Mouse (Mus musculus) forebrain, postnatal 0 days (tissue): ENCODE results near the gene Sept10. TPM values are rescaled to one million over a fixed set of nuclear protein-coding genes. Genes with fewer than 3 reads are reported as not detected.
A peak's percentile ranks its signal among the peaks of the same experiment; 100 is the strongest.

Source experiments
- ATAC-seq: fragments of 200-750 bp; cut with Nextera tagmentation; 2 replicates; pipeline ENCODE4 v1.8.0; 2017; ENCODE audit warnings: mild to moderate bottlenecking, moderate library complexity
- DNase-seq: peaks from one replicate; pipeline ENCODE4 v3.0.0-alpha.2; 2015
- H3K27ac ChIP-seq: fragments of 300-500 bp; sonication (generic); 2 replicates; pipeline ENCODE4 v1.5.1; 2014; ENCODE audit warnings: low read depth, mild to moderate bottlenecking, antibody characterized with exemption, low read length, moderate library complexity, mixed read lengths
- H3K27me3 ChIP-seq: fragments of 300-500 bp; sonication (generic); 2 replicates; pipeline ENCODE4 v1.6.1; 2014; ENCODE audit warnings: mild to moderate bottlenecking, low read length, mixed read lengths; ENCODE audit not compliant: insufficient read depth
- H3K36me3 ChIP-seq: fragments of 300-500 bp; sonication (generic); 2 replicates; pipeline ENCODE4 v1.6.1; 2014; ENCODE audit warnings: mild to moderate bottlenecking, moderate library complexity; ENCODE audit not compliant: insufficient read depth
- H3K4me1 ChIP-seq: fragments of 300-500 bp; sonication (generic); 2 replicates; pipeline ENCODE4 v1.6.1; 2014; ENCODE audit warnings: antibody characterized with exemption; ENCODE audit not compliant: insufficient read depth
- H3K4me2 ChIP-seq: fragments of 300-500 bp; sonication (generic); 2 replicates; pipeline ENCODE4 v1.6.1; 2014; ENCODE audit warnings: low read depth, mild to moderate bottlenecking, moderate library complexity
- H3K4me3 ChIP-seq: fragments of 300-500 bp; sonication (generic); 2 replicates; pipeline ENCODE4 v1.5.1; 2014; ENCODE audit warnings: low read depth, low read length, mixed read lengths
- H3K9ac ChIP-seq: fragments of 300-500 bp; sonication (generic); 2 replicates; pipeline ENCODE4 v1.6.1; 2014; ENCODE audit warnings: mild to moderate bottlenecking
- H3K9me3 ChIP-seq: fragments of 300-500 bp; sonication (generic); 2 replicates; pipeline ENCODE4 v1.6.1; 2016; ENCODE audit warnings: low read length
- CTCF ChIP-seq: sonication (generic); IDR thresholded peaks from 2 replicates; pipeline ENCODE4 v1.5.1; 2016; ENCODE audit warnings: antibody characterized with exemption, control low read depth, low read depth
- WGBS: fragments of 180-500 bp; shearing (Covaris S2); extraction: QIAGEN DNeasy Blood & Tissue Kit; methylation state at CpG from one replicate; pipeline ENCODE4 v1.1.7; 2014; 5-methylcytosine and 5-hydroxymethylcytosine counted together
- polyA plus RNA-seq: library from polyadenylated mRNA; unstranded; fragments of >200 nt; fragmentation: Nextera tagmentation; extraction: Ambion mirVana; gene quantifications from 2 replicates; pipeline ENCODE4 v1.2.1, GENCODE M21; 2015
- total RNA-seq: library from RNA; depleted of rRNA; stranded (reverse); fragments of >200 nt; gene quantifications from 2 replicates; pipeline ENCODE4 v1.2.3, GENCODE M21; 2014

Sept10 gene
- total and polyA plus RNA-seq, 2 experiments from 2014 or later = 9.8 to 13.6 TPM

DNA sequence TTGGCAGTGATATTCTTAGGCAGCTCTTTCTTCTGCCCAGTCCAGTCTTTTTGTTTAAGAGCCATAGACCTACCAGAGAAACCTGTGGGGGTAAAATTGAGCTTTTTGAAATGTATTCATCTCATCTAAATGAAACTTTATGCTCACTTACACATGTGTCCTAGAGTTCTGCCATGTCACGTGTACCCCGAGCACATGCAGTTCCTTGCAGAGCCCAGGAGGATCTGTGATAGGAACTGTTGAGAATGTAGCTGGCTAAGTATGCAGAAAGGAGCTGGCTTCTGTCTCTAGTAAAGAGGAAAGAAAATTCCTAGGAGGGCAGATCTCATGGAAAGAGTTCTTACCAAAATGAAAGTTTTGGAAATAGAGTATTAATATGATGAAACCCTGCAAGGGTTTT is 106.0 kb downstream of the Sept10 start:
- Histone ChIP-seq H3K4me3 (no peak overlapping the region), H3K36me3 (0 out of 2 replicates have a peak, but pooled peaks cover 2% of the 10 kb centered on the region), H3K9me3 (no peaks in the 10 kb centered on the region), H3K27ac (no peak overlapping the region), H3K27me3 (no peaks in the 10 kb centered on the region), H3K9ac (no peak overlapping the region), H3K4me2 (no peak overlapping the region), H3K4me1 (0 out of 2 replicates have a peak, but pooled peaks cover 3% of the 10 kb centered on the region)
- no peak for TF ChIP-seq CTCF
- DNase-seq (no peak), ATAC-seq (no peak)
- 86% methylated on average over 2 of the region's 2 CpGs for WGBS

DNA sequence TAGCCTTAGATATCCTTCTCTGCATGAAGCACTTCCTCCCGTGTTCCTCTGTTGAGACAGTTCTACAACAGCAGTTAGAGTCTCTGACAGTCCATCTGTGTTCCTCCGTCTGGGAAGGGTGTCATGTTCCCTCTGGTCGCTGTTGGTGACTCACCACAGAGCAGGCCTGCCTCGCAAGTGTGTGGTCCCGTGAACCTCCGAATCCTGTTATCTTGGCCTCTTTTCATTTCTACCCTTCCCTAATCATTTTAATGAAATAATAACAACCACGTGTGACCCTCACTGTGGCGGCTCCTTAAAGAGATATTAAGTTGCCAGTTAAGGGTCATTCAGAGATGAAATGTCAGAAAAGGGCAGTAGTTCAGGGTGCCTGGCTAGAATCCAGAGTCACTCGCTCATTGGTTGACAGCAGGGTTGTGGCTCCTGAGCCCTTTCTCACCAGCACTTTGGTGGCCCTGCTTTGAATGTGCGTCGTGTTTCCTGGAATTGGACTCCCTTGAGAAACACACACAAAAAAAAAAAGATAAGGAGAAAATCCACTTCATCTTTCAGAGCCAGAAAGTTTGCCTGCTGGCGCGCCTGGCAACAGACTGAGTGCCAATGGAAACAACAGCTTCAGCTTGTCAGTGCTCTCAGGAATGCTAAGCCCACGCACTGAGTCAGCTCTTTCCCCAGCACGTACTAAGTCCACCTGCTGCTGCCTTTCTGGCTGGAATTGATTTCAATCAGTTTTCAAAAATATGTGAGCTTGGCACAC is 106.9 kb downstream of the Sept10 start:
- H3K9me3 ChIP-seq = no peaks in the 10 kb centered on the region
- no peak overlapping the region for H3K27ac ChIP-seq
- no peak overlapping the region for H3K4me2 ChIP-seq
- no peak overlapping the region for H3K9ac ChIP-seq
- H3K27me3 ChIP-seq = no peaks in the 10 kb centered on the region
- H3K4me1 ChIP-seq = 0 out of 2 replicates have a peak, but pooled peaks cover 3% of the 10 kb centered on the region
- DNase-seq (peak; percentile 83), ATAC-seq (peak; percentile 79)
- H3K4me3 ChIP-seq = no peak overlapping the region
- peaks cover 11% of the 10 kb centered on the region; the same call in 1 of the 2 replicates for H3K36me3 ChIP-seq
- 38% methylated on average over 15 of the region's 15 CpGs for WGBS
- no peak for TF ChIP-seq CTCF

DNA sequence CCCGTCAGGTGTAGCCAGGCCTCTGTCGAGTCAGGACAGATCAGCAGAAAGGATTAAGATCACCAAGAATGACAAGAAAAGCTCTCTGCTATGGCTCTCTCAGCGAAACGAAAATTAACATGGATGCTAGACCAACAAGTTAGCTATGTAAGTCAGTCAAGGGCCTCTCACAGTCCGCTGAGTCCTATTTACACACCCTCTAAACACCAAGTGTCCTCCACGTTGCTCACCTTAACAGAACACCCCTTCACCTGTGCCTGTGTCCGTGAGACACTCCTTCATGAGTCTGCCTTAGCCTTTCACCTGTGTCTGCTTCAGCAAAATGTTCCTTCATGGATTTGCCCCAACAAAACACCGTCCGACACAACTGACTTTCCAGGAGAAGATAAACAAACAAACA is 108.3 kb downstream of the Sept10 start:
- no peak for TF ChIP-seq CTCF
- Histone ChIP-seq H3K4me3 (no peak overlapping the region), H3K4me1 (0 out of 2 replicates have a peak, but pooled peaks cover 3% of the 10 kb centered on the region), H3K36me3 (peaks cover 13% of the 10 kb centered on the region; the same call in 1 of the 2 replicates), H3K27me3 (no peaks in the 10 kb centered on the region), H3K9ac (no peak overlapping the region), H3K9me3 (no peaks in the 10 kb centered on the region), H3K27ac (no peak overlapping the region), H3K4me2 (no peak overlapping the region)
- ATAC-seq (no peak), DNase-seq (no peak)
- 93% methylated on average over 9 of the region's 9 CpGs for WGBS

DNA sequence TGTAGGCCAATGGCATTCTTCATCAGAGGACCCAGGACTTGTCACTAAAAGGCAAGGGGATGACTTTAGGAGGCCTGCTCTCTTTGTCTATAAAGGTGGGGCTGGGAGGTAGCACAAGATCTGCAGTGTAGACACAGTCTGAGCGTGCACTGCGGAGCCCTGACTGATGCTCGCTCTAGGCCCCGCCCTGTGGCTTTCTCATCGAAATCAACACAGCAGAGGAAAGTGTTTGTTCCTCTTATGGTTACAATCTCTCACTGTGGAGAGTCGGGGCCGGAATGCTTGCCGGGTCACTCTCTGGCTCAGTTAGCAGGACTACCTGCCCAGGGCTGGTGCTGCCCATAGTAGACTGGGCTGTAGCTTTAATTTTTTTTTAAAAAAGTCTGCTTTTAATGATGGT is 108.9 kb downstream of the Sept10 start:
- H3K27ac ChIP-seq = no peak overlapping the region
- H3K36me3 ChIP-seq = peaks cover 13% of the 10 kb centered on the region; the same call in 1 of the 2 replicates
- 96% methylated on average over 8 of the region's 8 CpGs for WGBS
- H3K9ac ChIP-seq = no peak overlapping the region
- no peak overlapping the region for H3K4me2 ChIP-seq
- no peaks in the 10 kb centered on the region for H3K27me3 ChIP-seq
- 0 out of 2 replicates have a peak, but pooled peaks cover 3% of the 10 kb centered on the region for H3K4me1 ChIP-seq
- TF ChIP-seq CTCF = no peak
- ATAC-seq = no peak
- no peak for DNase-seq
- no peak overlapping the region for H3K4me3 ChIP-seq
- H3K9me3 ChIP-seq = no peaks in the 10 kb centered on the region

DNA sequence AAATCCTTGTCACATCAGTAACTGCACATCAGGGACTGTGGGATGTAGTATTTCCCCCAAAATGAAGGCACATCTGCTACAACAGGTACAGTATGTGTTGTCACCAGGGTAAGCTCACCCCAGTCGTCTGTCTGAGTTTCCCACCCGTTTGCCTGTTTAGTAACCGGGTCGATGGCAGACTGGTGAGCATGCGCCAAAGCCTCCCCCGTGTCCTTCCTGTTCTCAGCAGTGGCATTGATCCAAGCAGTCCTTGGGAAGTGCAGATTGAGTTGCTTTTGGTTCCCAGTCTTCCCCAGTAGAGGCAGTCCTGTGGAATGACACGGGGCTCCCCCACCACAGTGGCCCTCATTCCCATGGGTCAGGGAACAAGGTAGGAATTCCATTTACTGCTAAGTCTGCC is 111.3 kb downstream of the Sept10 start:
- 91% methylated on average over 7 of the region's 7 CpGs for WGBS
- H3K36me3 ChIP-seq = peaks cover 16% of the 10 kb centered on the region; the same call in 1 of the 2 replicates
- 0 out of 2 replicates have a peak, but pooled peaks cover 3% of the 10 kb centered on the region for H3K4me1 ChIP-seq
- DNase-seq = no peak
- TF ChIP-seq CTCF = no peak
- no peak for ATAC-seq
- no peak overlapping the region for H3K4me2 ChIP-seq
- H3K9me3 ChIP-seq = no peaks in the 10 kb centered on the region
- H3K27ac ChIP-seq = no peak overlapping the region
- no peak overlapping the region for H3K4me3 ChIP-seq
- no peak overlapping the region for H3K9ac ChIP-seq
- no peaks in the 10 kb centered on the region for H3K27me3 ChIP-seq

DNA sequence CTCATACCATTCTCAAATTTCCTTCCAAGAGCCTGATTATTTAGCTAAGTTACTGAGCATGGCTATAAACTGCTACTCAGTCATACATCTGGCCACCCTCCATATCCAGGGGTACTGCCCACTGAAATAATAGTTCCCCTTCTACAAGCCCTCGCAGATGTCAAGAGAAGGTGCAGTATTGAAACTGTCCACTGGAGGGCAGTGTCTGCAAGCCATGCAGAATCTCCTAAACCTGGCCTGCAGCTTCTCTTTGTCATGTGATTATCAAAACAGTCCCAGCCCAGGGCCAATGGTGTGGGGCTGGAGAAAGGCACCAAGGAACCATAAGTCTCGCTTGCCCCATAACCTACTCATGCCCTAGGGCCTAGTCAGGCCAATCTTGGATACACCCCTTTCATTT is 112.6 kb downstream of the Sept10 start:
- TF ChIP-seq CTCF = peak; percentile 90
- H3K4me3 ChIP-seq = no peak overlapping the region
- no peak overlapping the region for H3K27ac ChIP-seq
- peaks cover 16% of the 10 kb centered on the region; the same call in 1 of the 2 replicates for H3K36me3 ChIP-seq
- DNase-seq = peak; percentile 82
- H3K9ac ChIP-seq = no peak overlapping the region
- WGBS = 36% methylated on average over 2 of the region's 2 CpGs
- ATAC-seq = 0 out of 2 replicates have a peak, but pooled peaks have one; percentile 3
- H3K4me2 ChIP-seq = no peak overlapping the region
- H3K4me1 ChIP-seq = no peaks in the 10 kb centered on the region
- H3K27me3 ChIP-seq = no peaks in the 10 kb centered on the region
- no peaks in the 10 kb centered on the region for H3K9me3 ChIP-seq

DNA sequence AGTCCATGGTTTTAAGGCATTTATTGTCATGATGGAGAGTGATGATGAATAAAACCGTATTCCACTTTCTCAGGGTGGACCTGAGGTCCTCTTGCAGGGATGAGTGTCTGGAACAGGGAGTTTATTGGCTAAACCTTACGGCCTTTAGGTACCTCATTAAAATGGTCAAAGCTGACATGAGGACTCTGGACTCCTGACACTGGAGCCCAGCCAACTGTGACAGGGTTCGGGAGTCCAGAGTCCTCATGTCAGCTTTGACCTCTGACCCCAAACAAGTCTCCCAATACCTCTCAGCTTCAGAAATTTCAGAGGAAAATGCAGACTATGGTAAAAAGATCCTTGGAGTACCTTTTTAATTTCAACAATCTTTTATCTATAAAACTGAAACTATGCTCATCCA is 115.0 kb downstream of the Sept10 start:
- Histone ChIP-seq H3K27me3 (no peaks in the 10 kb centered on the region), H3K4me3 (no peak overlapping the region), H3K9me3 (no peaks in the 10 kb centered on the region), H3K4me1 (no peaks in the 10 kb centered on the region), H3K4me2 (no peak overlapping the region), H3K9ac (no peak overlapping the region), H3K27ac (no peak overlapping the region), H3K36me3 (peaks cover 16% of the 10 kb centered on the region; the same call in 1 of the 2 replicates)
- ATAC-seq (no peak), DNase-seq (no peak)
- no peak for TF ChIP-seq CTCF
- 79% methylated on average over 3 of the region's 3 CpGs for WGBS
